Mouse (Mus musculus): ENCODE measurements at regions not wholly inside any gene's neighbourhood (a gene's known extent, or its start where the extent isn't known, plus 50 kb on each side); places are given as distances from the start of the nearest gene placed in this dataset.

DNA sequence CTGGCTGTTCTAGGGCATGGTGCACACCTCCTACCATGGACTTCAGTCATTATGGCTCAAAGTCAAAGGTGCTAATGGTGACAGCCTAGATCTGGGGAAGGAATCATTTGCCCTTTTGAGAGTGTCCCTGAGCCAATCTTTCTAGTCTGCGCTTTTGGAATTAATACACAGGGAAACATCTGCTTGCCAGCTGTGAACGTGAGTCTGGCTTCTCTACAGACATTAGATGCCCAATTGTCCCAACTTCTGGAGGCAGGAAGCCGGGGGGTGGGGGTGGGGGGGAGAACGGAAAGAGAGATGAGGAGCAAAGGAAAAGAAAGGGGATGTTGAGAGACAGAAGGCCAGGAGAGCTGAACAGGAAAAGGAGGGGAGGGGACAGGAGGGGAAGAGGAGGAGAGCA lies 377.9 kb upstream of the Spred2 start:
- H3K4me1 ChIP-seq (ENCODE audit: control insufficient read depth, insufficient read depth, low read length), result no peaks in the 10 kb centered on the region
- no peaks in the 10 kb centered on the region for H3K27me3 ChIP-seq (ENCODE audit: control insufficient read depth, insufficient read depth, low read length)
- H3K27ac ChIP-seq (ENCODE audit: low read length), result no peak overlapping the region
- H3K36me3 ChIP-seq (ENCODE audit: control insufficient read depth, insufficient read depth), result no peaks in the 10 kb centered on the region
- H3K9ac ChIP-seq (ENCODE audit: low read length), result no peak overlapping the region
- 60% methylated on average over 4 of the region's 4 CpGs for WGBS
- H3K4me2 ChIP-seq (ENCODE audit: low read depth, low read length), result no peak overlapping the region
- H3K9me3 ChIP-seq (replicated peaks; ENCODE audit: control insufficient read depth, low read length), result no peaks in the 10 kb centered on the region
- ATAC-seq (replicated peaks; ENCODE audit: extremely low read depth, insufficient read depth, low FRiP score), result no peak
- no peak overlapping the region for H3K4me3 ChIP-seq (ENCODE audit: low read length)

GRCm38 (mm10) chr11:19554316-19554946 lies 369.7 kb upstream of the Spred2 start:
- H3K9me3 ChIP-seq (replicated peaks; ENCODE audit: control insufficient read depth, low read length), result no peaks in the 10 kb centered on the region
- 60% methylated on average over 9 of the region's 9 CpGs for WGBS
- no peaks in the 10 kb centered on the region for H3K4me1 ChIP-seq (ENCODE audit: control insufficient read depth, insufficient read depth, low read length)
- no peak overlapping the region for H3K27ac ChIP-seq (ENCODE audit: low read length)
- H3K4me2 ChIP-seq (ENCODE audit: low read depth, low read length), result no peak overlapping the region
- H3K27me3 ChIP-seq (ENCODE audit: control insufficient read depth, insufficient read depth, low read length), result no peaks in the 10 kb centered on the region
- H3K9ac ChIP-seq (ENCODE audit: low read length), result no peak overlapping the region
- no peak overlapping the region for H3K4me3 ChIP-seq (ENCODE audit: low read length)
- H3K36me3 ChIP-seq (ENCODE audit: control insufficient read depth, insufficient read depth), result no peaks in the 10 kb centered on the region
- ATAC-seq (replicated peaks; ENCODE audit: extremely low read depth, insufficient read depth, low FRiP score), result no peak

GRCm38 (mm10) chr11:19554947-19555770 lies 369.0 kb upstream of the Spred2 start:
- no peak overlapping the region for H3K27ac ChIP-seq (ENCODE audit: low read length)
- ATAC-seq (replicated peaks; ENCODE audit: extremely low read depth, insufficient read depth, low FRiP score), result no peak
- WGBS, result 62% methylated on average over 9 of the region's 9 CpGs
- H3K27me3 ChIP-seq (ENCODE audit: control insufficient read depth, insufficient read depth, low read length), result no peaks in the 10 kb centered on the region
- H3K4me1 ChIP-seq (ENCODE audit: control insufficient read depth, insufficient read depth, low read length), result no peaks in the 10 kb centered on the region
- H3K36me3 ChIP-seq (ENCODE audit: control insufficient read depth, insufficient read depth), result no peaks in the 10 kb centered on the region
- H3K9ac ChIP-seq (ENCODE audit: low read length), result no peak overlapping the region
- no peak overlapping the region for H3K4me3 ChIP-seq (ENCODE audit: low read length)
- no peak overlapping the region for H3K4me2 ChIP-seq (ENCODE audit: low read depth, low read length)
- H3K9me3 ChIP-seq (replicated peaks; ENCODE audit: control insufficient read depth, low read length), result no peaks in the 10 kb centered on the region

DNA sequence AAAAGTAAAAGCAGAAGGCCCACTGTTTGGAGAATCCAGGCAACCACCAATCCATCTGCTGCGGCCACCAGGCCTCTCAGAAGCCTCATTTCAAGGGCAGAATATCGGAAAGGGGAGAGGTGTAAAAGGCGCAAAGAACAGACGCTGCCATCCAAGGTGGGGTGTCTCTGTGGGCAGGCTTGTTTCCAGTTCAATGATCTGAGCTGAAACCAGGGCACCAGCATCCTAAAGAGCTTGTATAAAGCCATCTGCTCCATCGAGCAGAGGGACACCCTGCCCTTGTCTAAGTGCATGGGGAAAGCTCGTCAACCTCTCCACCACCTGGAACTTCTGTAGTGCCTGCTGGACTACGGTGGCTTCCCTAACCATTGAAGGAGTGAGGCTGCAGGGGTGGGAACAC lies 363.7 kb upstream of the Spred2 start:
- 85% methylated on average over 7 of the region's 7 CpGs for WGBS
- Histone ChIP-seq H3K9me3 (replicated peaks; ENCODE audit: control insufficient read depth, low read length) (no peaks in the 10 kb centered on the region), H3K4me1 (ENCODE audit: control insufficient read depth, insufficient read depth, low read length) (no peaks in the 10 kb centered on the region), H3K27ac (ENCODE audit: low read length) (no peak overlapping the region), H3K4me2 (ENCODE audit: low read depth, low read length) (no peak overlapping the region), H3K36me3 (ENCODE audit: control insufficient read depth, insufficient read depth) (no peaks in the 10 kb centered on the region), H3K4me3 (ENCODE audit: low read length) (no peak overlapping the region), H3K27me3 (ENCODE audit: control insufficient read depth, insufficient read depth, low read length) (no peaks in the 10 kb centered on the region), H3K9ac (ENCODE audit: low read length) (no peak overlapping the region)
- no peak for ATAC-seq (replicated peaks; ENCODE audit: extremely low read depth, insufficient read depth, low FRiP score)

GRCm38 (mm10) chr11:19562668-19563067 lies 361.5 kb upstream of the Spred2 start:
- H3K4me1 ChIP-seq (ENCODE audit: control insufficient read depth, insufficient read depth, low read length), result no peaks in the 10 kb centered on the region
- H3K36me3 ChIP-seq (ENCODE audit: control insufficient read depth, insufficient read depth), result no peaks in the 10 kb centered on the region
- ATAC-seq (replicated peaks; ENCODE audit: extremely low read depth, insufficient read depth, low FRiP score), result no peak
- no peak overlapping the region for H3K27ac ChIP-seq (ENCODE audit: low read length)
- 80% methylated on average over 4 of the region's 4 CpGs for WGBS
- H3K27me3 ChIP-seq (ENCODE audit: control insufficient read depth, insufficient read depth, low read length), result no peaks in the 10 kb centered on the region
- no peak overlapping the region for H3K4me2 ChIP-seq (ENCODE audit: low read depth, low read length)
- H3K9me3 ChIP-seq (replicated peaks; ENCODE audit: control insufficient read depth, low read length), result no peaks in the 10 kb centered on the region
- H3K9ac ChIP-seq (ENCODE audit: low read length), result no peak overlapping the region
- no peak overlapping the region for H3K4me3 ChIP-seq (ENCODE audit: low read length)

- no peak for ATAC-seq (replicated peaks; ENCODE audit: extremely low read depth, insufficient read depth, low FRiP score)
- Histone ChIP-seq H3K36me3 (ENCODE audit: control insufficient read depth, insufficient read depth) (no peaks in the 10 kb centered on the region), H3K4me2 (ENCODE audit: low read depth, low read length) (no peak overlapping the region), H3K9me3 (replicated peaks; ENCODE audit: control insufficient read depth, low read length) (no peaks in the 10 kb centered on the region), H3K4me1 (ENCODE audit: control insufficient read depth, insufficient read depth, low read length) (no peaks in the 10 kb centered on the region), H3K27ac (ENCODE audit: low read length) (no peak overlapping the region), H3K4me3 (ENCODE audit: low read length) (no peak overlapping the region), H3K9ac (ENCODE audit: low read length) (no peak overlapping the region), H3K27me3 (ENCODE audit: control insufficient read depth, insufficient read depth, low read length) (no peaks in the 10 kb centered on the region)
- WGBS, result 79% methylated on average over 7 of the region's 7 CpGs
Measured at GRCm38 (mm10) chr11:19585228-19585627, 338.9 kb upstream of the Spred2 start.

DNA sequence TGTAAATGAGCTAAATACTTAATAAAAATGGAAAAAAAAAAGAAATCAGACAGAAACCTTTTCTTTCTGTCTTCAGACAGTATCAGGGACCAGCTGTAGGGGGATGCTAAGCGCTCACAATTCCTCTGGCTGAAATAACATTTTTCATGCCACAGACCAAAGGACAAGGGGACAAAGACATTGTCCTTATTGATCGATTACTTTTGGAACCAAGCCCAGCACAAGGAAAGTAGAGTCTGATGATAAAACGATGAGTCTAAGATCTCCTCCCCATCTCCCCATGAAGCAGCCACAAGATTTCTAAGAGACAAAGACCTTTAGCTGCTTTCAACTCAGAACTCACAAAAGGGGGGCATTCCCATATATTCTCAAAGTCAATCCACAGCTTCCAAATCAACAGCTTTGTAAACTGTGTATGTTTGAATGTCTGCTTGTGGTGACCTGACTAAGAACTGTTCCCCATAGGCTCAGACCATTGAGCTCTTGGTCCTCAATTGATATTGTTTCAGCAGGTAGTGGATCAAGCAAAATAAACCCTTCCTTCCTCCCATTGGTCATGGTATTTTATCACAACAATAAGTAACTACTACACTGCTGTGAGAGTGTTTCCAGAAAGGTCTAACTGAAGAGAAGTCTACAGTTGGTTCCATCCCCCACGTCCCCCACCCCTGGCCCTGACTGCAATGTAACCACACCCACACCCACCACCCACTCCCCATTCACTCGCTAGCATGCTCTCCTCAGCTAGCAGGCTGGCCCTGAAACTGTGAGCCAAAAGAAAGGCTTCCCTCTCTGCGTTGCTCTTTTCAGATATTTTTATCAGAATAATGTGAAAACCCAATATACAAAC lies 331.4 kb upstream of the Spred2 start:
- Histone ChIP-seq H3K27ac (ENCODE audit: low read length) (no peak overlapping the region), H3K4me2 (ENCODE audit: low read depth, low read length) (no peak overlapping the region), H3K9ac (ENCODE audit: low read length) (no peak overlapping the region), H3K36me3 (ENCODE audit: control insufficient read depth, insufficient read depth) (no peaks in the 10 kb centered on the region), H3K4me1 (ENCODE audit: control insufficient read depth, insufficient read depth, low read length) (no peaks in the 10 kb centered on the region), H3K9me3 (replicated peaks; ENCODE audit: control insufficient read depth, low read length) (no peaks in the 10 kb centered on the region), H3K27me3 (ENCODE audit: control insufficient read depth, insufficient read depth, low read length) (no peaks in the 10 kb centered on the region), H3K4me3 (ENCODE audit: low read length) (no peak overlapping the region)
- ATAC-seq (replicated peaks; ENCODE audit: extremely low read depth, insufficient read depth, low FRiP score), result no peak
- WGBS, result 80% methylated on average over 6 of the region's 6 CpGs

GRCm38 (mm10) chr11:19595107-19595506 lies 329.1 kb upstream of the Spred2 start:
- H3K9ac ChIP-seq (ENCODE audit: low read length), result no peak overlapping the region
- H3K27me3 ChIP-seq (ENCODE audit: control insufficient read depth, insufficient read depth, low read length), result no peaks in the 10 kb centered on the region
- no peaks in the 10 kb centered on the region for H3K9me3 ChIP-seq (replicated peaks; ENCODE audit: control insufficient read depth, low read length)
- 76% methylated on average over 4 of the region's 4 CpGs for WGBS
- no peaks in the 10 kb centered on the region for H3K4me1 ChIP-seq (ENCODE audit: control insufficient read depth, insufficient read depth, low read length)
- H3K27ac ChIP-seq (ENCODE audit: low read length), result no peak overlapping the region
- no peak for ATAC-seq (replicated peaks; ENCODE audit: extremely low read depth, insufficient read depth, low FRiP score)
- no peaks in the 10 kb centered on the region for H3K36me3 ChIP-seq (ENCODE audit: control insufficient read depth, insufficient read depth)
- H3K4me2 ChIP-seq (ENCODE audit: low read depth, low read length), result no peak overlapping the region
- no peak overlapping the region for H3K4me3 ChIP-seq (ENCODE audit: low read length)

- ATAC-seq (replicated peaks; ENCODE audit: extremely low read depth, insufficient read depth, low FRiP score), result no peak
- H3K4me2 ChIP-seq (ENCODE audit: low read depth, low read length), result no peak overlapping the region
- H3K4me1 ChIP-seq (ENCODE audit: control insufficient read depth, insufficient read depth, low read length), result no peaks in the 10 kb centered on the region
- no peak overlapping the region for H3K27ac ChIP-seq (ENCODE audit: low read length)
- no peaks in the 10 kb centered on the region for H3K27me3 ChIP-seq (ENCODE audit: control insufficient read depth, insufficient read depth, low read length)
- no peaks in the 10 kb centered on the region for H3K36me3 ChIP-seq (ENCODE audit: control insufficient read depth, insufficient read depth)
- H3K9ac ChIP-seq (ENCODE audit: low read length), result no peak overlapping the region
- no peak overlapping the region for H3K4me3 ChIP-seq (ENCODE audit: low read length)
- no peaks in the 10 kb centered on the region for H3K9me3 ChIP-seq (replicated peaks; ENCODE audit: control insufficient read depth, low read length)
Measured at GRCm38 (mm10) chr11:19596336-19596735, 327.8 kb upstream of the Spred2 start.
